Mouse (Mus musculus): ENCODE results near the gene Tmem178b. TPM values are rescaled to one million over a fixed set of nuclear protein-coding genes. Genes with fewer than 3 reads are reported as not detected.

Gene Tmem178b
- polyA plus RNA-seq, 1 experiment: 0.34 TPM

- H3K27me3 ChIP-seq (ENCODE audit: control insufficient read depth, insufficient read depth, low read length, poor library complexity, severe bottlenecking): no peaks in the 10 kb centered on the region
- H3K4me1 ChIP-seq (ENCODE audit: control insufficient read depth, insufficient read depth, low read length): no peaks in the 10 kb centered on the region
- no peak overlapping the region for H3K27ac ChIP-seq (ENCODE audit: insufficient read depth, low read length)
- no peaks in the 10 kb centered on the region for H3K9me3 ChIP-seq (replicated peaks; ENCODE audit: control insufficient read depth, insufficient read depth, low read length, poor library complexity, severe bottlenecking)
- H3K4me3 ChIP-seq (ENCODE audit: low read depth, low read length): no peak overlapping the region
- H3K9ac ChIP-seq (ENCODE audit: low read depth, poor library complexity, severe bottlenecking): no peak overlapping the region
- no peaks in the 10 kb centered on the region for H3K36me3 ChIP-seq (ENCODE audit: control insufficient read depth, insufficient read depth, low read length, poor library complexity, severe bottlenecking)
- TF ChIP-seq POLR2A (IDR thresholded peaks at IDR 0.05; ENCODE audit: insufficient read depth, low read length): no peak
- no peak for TF ChIP-seq CTCF (IDR thresholded peaks at IDR 0.05; ENCODE audit: low read depth, low read length)
Measured at GRCm38 (mm10) chr6:40006006-40006765, 133.1 kb downstream of the Tmem178b start.

GRCm38 (mm10) chr6:40008166-40008907 lies 135.3 kb downstream of the Tmem178b start:
- no peak overlapping the region for H3K4me3 ChIP-seq (ENCODE audit: low read depth, low read length)
- H3K9me3 ChIP-seq (replicated peaks; ENCODE audit: control insufficient read depth, insufficient read depth, low read length, poor library complexity, severe bottlenecking): no peaks in the 10 kb centered on the region
- H3K9ac ChIP-seq (ENCODE audit: low read depth, poor library complexity, severe bottlenecking): no peak overlapping the region
- no peaks in the 10 kb centered on the region for H3K36me3 ChIP-seq (ENCODE audit: control insufficient read depth, insufficient read depth, low read length, poor library complexity, severe bottlenecking)
- H3K27ac ChIP-seq (ENCODE audit: insufficient read depth, low read length): no peak overlapping the region
- no peaks in the 10 kb centered on the region for H3K27me3 ChIP-seq (ENCODE audit: control insufficient read depth, insufficient read depth, low read length, poor library complexity, severe bottlenecking)
- TF ChIP-seq POLR2A (IDR thresholded peaks at IDR 0.05; ENCODE audit: insufficient read depth, low read length) (no peak), CTCF (IDR thresholded peaks at IDR 0.05; ENCODE audit: low read depth, low read length) (no peak), EP300 (IDR thresholded peaks at IDR 0.05; ENCODE audit: insufficient read depth, low read depth, low read length) (no peak)
- no peaks in the 10 kb centered on the region for H3K4me1 ChIP-seq (ENCODE audit: control insufficient read depth, insufficient read depth, low read length)

DNA sequence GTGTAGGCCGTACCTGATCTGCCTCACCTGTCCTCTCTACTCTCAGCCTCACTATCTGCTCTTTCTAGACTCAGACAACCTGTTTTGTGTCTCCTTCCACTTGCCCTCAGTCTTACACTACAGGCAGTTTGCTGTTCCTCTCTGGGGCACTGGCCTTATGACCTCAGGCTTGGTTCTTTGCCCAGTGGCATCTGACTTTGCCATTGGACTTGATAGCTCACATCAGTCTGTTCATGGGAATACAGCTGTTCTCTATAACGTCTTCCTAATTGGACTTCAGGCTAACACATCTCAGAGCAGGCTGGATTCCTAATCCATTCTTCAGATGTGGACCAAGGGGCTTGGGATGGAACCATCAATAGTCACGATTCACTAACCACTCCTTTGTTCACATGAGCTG lies 136.6 kb downstream of the Tmem178b start:
- no peak overlapping the region for H3K27ac ChIP-seq (ENCODE audit: insufficient read depth, low read length)
- H3K27me3 ChIP-seq (ENCODE audit: control insufficient read depth, insufficient read depth, low read length, poor library complexity, severe bottlenecking): no peaks in the 10 kb centered on the region
- TF ChIP-seq POLR2A (IDR thresholded peaks at IDR 0.05; ENCODE audit: insufficient read depth, low read length) (no peak), CTCF (IDR thresholded peaks at IDR 0.05; ENCODE audit: low read depth, low read length) (no peak), EP300 (IDR thresholded peaks at IDR 0.05; ENCODE audit: insufficient read depth, low read depth, low read length) (no peak)
- H3K4me3 ChIP-seq (ENCODE audit: low read depth, low read length): no peak overlapping the region
- no peaks in the 10 kb centered on the region for H3K4me1 ChIP-seq (ENCODE audit: control insufficient read depth, insufficient read depth, low read length)
- H3K36me3 ChIP-seq (ENCODE audit: control insufficient read depth, insufficient read depth, low read length, poor library complexity, severe bottlenecking): no peaks in the 10 kb centered on the region
- no peaks in the 10 kb centered on the region for H3K9me3 ChIP-seq (replicated peaks; ENCODE audit: control insufficient read depth, insufficient read depth, low read length, poor library complexity, severe bottlenecking)
- no peak overlapping the region for H3K9ac ChIP-seq (ENCODE audit: low read depth, poor library complexity, severe bottlenecking)

GRCm38 (mm10) chr6:40011066-40011465 lies 138.0 kb downstream of the Tmem178b start:
- Histone ChIP-seq H3K36me3 (ENCODE audit: control insufficient read depth, insufficient read depth, low read length, poor library complexity, severe bottlenecking) (no peaks in the 10 kb centered on the region), H3K9me3 (replicated peaks; ENCODE audit: control insufficient read depth, insufficient read depth, low read length, poor library complexity, severe bottlenecking) (no peaks in the 10 kb centered on the region), H3K27ac (ENCODE audit: insufficient read depth, low read length) (no peak overlapping the region)

GRCm38 (mm10) chr6:40011609-40012008 lies 138.5 kb downstream of the Tmem178b start:
- TF ChIP-seq POLR2A (IDR thresholded peaks at IDR 0.05; ENCODE audit: insufficient read depth, low read length): no peak
- H3K4me3 ChIP-seq (ENCODE audit: low read depth, low read length): no peak overlapping the region
- no peaks in the 10 kb centered on the region for H3K9me3 ChIP-seq (replicated peaks; ENCODE audit: control insufficient read depth, insufficient read depth, low read length, poor library complexity, severe bottlenecking)
- H3K27ac ChIP-seq (ENCODE audit: insufficient read depth, low read length): no peak overlapping the region
- H3K9ac ChIP-seq (ENCODE audit: low read depth, poor library complexity, severe bottlenecking): no peak overlapping the region
- H3K36me3 ChIP-seq (ENCODE audit: control insufficient read depth, insufficient read depth, low read length, poor library complexity, severe bottlenecking): no peaks in the 10 kb centered on the region
- H3K4me1 ChIP-seq (ENCODE audit: control insufficient read depth, insufficient read depth, low read length): no peaks in the 10 kb centered on the region
- no peaks in the 10 kb centered on the region for H3K27me3 ChIP-seq (ENCODE audit: control insufficient read depth, insufficient read depth, low read length, poor library complexity, severe bottlenecking)

More at GRCm38 (mm10) chr6:40011066-40011465, 138.0 kb downstream of the Tmem178b start:
- Histone ChIP-seq H3K9ac (ENCODE audit: low read depth, poor library complexity, severe bottlenecking) (no peak overlapping the region), H3K27me3 (ENCODE audit: control insufficient read depth, insufficient read depth, low read length, poor library complexity, severe bottlenecking) (no peaks in the 10 kb centered on the region), H3K4me1 (ENCODE audit: control insufficient read depth, insufficient read depth, low read length) (no peaks in the 10 kb centered on the region), H3K4me3 (ENCODE audit: low read depth, low read length) (no peak overlapping the region)
- no peak for TF ChIP-seq POLR2A (IDR thresholded peaks at IDR 0.05; ENCODE audit: insufficient read depth, low read length)
- TF ChIP-seq CTCF (IDR thresholded peaks at IDR 0.05; ENCODE audit: low read depth, low read length): no peak
- no peak for TF ChIP-seq EP300 (IDR thresholded peaks at IDR 0.05; ENCODE audit: insufficient read depth, low read depth, low read length)

- TF ChIP-seq EP300 (IDR thresholded peaks at IDR 0.05; ENCODE audit: insufficient read depth, low read depth, low read length) (no peak), POLR2A (IDR thresholded peaks at IDR 0.05; ENCODE audit: insufficient read depth, low read length) (no peak), CTCF (IDR thresholded peaks at IDR 0.05; ENCODE audit: low read depth, low read length) (no peak)
- no peaks in the 10 kb centered on the region for H3K9me3 ChIP-seq (replicated peaks; ENCODE audit: control insufficient read depth, insufficient read depth, low read length, poor library complexity, severe bottlenecking)
- H3K36me3 ChIP-seq (ENCODE audit: control insufficient read depth, insufficient read depth, low read length, poor library complexity, severe bottlenecking): no peaks in the 10 kb centered on the region
- no peak overlapping the region for H3K27ac ChIP-seq (ENCODE audit: insufficient read depth, low read length)
- no peak overlapping the region for H3K9ac ChIP-seq (ENCODE audit: low read depth, poor library complexity, severe bottlenecking)
- no peaks in the 10 kb centered on the region for H3K27me3 ChIP-seq (ENCODE audit: control insufficient read depth, insufficient read depth, low read length, poor library complexity, severe bottlenecking)
- H3K4me3 ChIP-seq (ENCODE audit: low read depth, low read length): no peak overlapping the region
- H3K4me1 ChIP-seq (ENCODE audit: control insufficient read depth, insufficient read depth, low read length): no peaks in the 10 kb centered on the region
Measured at GRCm38 (mm10) chr6:40013407-40013806, 140.3 kb downstream of the Tmem178b start.

Data from ES-Bruce4 (cell line).